Mouse (Mus musculus): Measurements from ENCODE around the gene Pld3.

GRCm38 (mm10) chr7:27490543-27491329 is 62.3 kb downstream of the Pld3 start:
- TF ChIP-seq POLR2A (IDR thresholded peaks at IDR 0.05; ENCODE audit: insufficient read depth, low read length) (no peak), CTCF (IDR thresholded peaks at IDR 0.05; ENCODE audit: low read depth, low read length) (peak; percentile 41)

Measured in ES-Bruce4 (cell line).